Mouse (Mus musculus): ENCODE measurements around the gene Oas1a. TPM values are rescaled to one million over a fixed set of nuclear protein-coding genes. Genes with fewer than 3 reads are reported as not detected.
"Not testable (repeated sequence)": the region's sequence is repeated elsewhere in the genome, so short reads cannot be mapped to it uniquely, and the experiment has no call there.

Gene Oas1a
- total and polyA plus RNA-seq, 2 experiments from 2014 or later, result 1.2 to 2.0 TPM

- no peaks in the 10 kb centered on the region for H3K36me3 ChIP-seq (ENCODE audit: insufficient read depth)
- TF ChIP-seq CTCF (IDR thresholded peaks at IDR 0.05; ENCODE audit: low read depth), result no peak
- ATAC-seq (no peak), DNase-seq (no peak)
- H3K4me3 ChIP-seq (ENCODE audit: low read depth, low read length), result no peak overlapping the region
- H3K9me3 ChIP-seq (ENCODE audit: low read length), result no peaks in the 10 kb centered on the region
- H3K27me3 ChIP-seq (ENCODE audit: insufficient read depth, low read length), result no peaks in the 10 kb centered on the region
- H3K4me1 ChIP-seq (ENCODE audit: insufficient read depth), result no peaks in the 10 kb centered on the region
- WGBS, result 56% methylated on average over 7 of the region's 7 CpGs
- no peak overlapping the region for H3K27ac ChIP-seq (ENCODE audit: low read depth, low read length)
- H3K9ac ChIP-seq, result no peak overlapping the region
- H3K4me2 ChIP-seq (ENCODE audit: low read depth), result no peak overlapping the region
Measured at GRCm38 (mm10) chr5:120908196-120908920, 1.0 kb upstream of the Oas1a start.

GRCm38 (mm10) chr5:120902056-120902455 is 5.3 kb downstream of the Oas1a start:
- Histone ChIP-seq H3K9ac (no peak overlapping the region), H3K27ac (ENCODE audit: low read depth, low read length) (no peak overlapping the region), H3K4me2 (ENCODE audit: low read depth) (no peak overlapping the region), H3K4me3 (ENCODE audit: low read depth, low read length) (no peak overlapping the region), H3K9me3 (ENCODE audit: low read length) (0 out of 2 replicates have a peak, but pooled peaks cover 3% of the 10 kb centered on the region), H3K27me3 (ENCODE audit: insufficient read depth, low read length) (no peaks in the 10 kb centered on the region), H3K36me3 (ENCODE audit: insufficient read depth) (no peaks in the 10 kb centered on the region), H3K4me1 (ENCODE audit: insufficient read depth) (no peaks in the 10 kb centered on the region)
- ATAC-seq, result no peak
- DNase-seq, result no peak
- 95% methylated on average over 5 of the region's 5 CpGs for WGBS
- no peak for TF ChIP-seq CTCF (IDR thresholded peaks at IDR 0.05; ENCODE audit: low read depth)

- no peaks in the 10 kb centered on the region for H3K27me3 ChIP-seq (ENCODE audit: insufficient read depth, low read length)
Measured at GRCm38 (mm10) chr5:120900666-120901065, 6.7 kb downstream of the Oas1a start.

DNA sequence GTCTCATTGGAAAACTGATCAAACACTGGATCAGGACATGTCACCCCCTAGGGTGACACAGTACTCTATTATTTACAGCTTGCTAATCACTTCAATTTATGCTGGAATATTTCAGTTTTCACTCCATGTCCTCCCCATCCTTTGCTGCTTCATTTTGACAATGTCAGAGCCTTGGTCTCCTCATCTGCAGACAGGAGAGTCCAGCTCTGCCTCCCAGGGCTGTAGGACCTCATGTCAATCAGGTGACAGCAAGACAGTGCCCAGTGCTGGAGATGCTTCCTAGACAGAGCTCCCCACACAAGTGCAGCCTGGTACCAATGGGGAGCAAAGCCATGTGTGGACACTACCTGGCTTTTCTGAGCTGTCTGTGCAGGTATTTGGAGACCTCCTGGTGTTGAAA is 8.6 kb downstream of the Oas1a start:
- Histone ChIP-seq H3K4me3 (ENCODE audit: low read depth, low read length) (no peak overlapping the region), H3K27ac (ENCODE audit: low read depth, low read length) (no peak overlapping the region), H3K36me3 (ENCODE audit: insufficient read depth) (no peaks in the 10 kb centered on the region), H3K4me2 (ENCODE audit: low read depth) (no peak overlapping the region), H3K9ac (no peak overlapping the region), H3K27me3 (ENCODE audit: insufficient read depth, low read length) (no peaks in the 10 kb centered on the region), H3K4me1 (ENCODE audit: insufficient read depth) (no peaks in the 10 kb centered on the region), H3K9me3 (ENCODE audit: low read length) (0 out of 2 replicates have a peak, but pooled peaks cover 3% of the 10 kb centered on the region)
- ATAC-seq, result no peak
- no peak for DNase-seq
- no peak for TF ChIP-seq CTCF (IDR thresholded peaks at IDR 0.05; ENCODE audit: low read depth)

More at GRCm38 (mm10) chr5:120900666-120901065, 6.7 kb downstream of the Oas1a start:
- Histone ChIP-seq H3K9ac (no peak overlapping the region), H3K4me3 (ENCODE audit: low read depth, low read length) (no peak overlapping the region), H3K27ac (ENCODE audit: low read depth, low read length) (no peak overlapping the region), H3K36me3 (ENCODE audit: insufficient read depth) (no peaks in the 10 kb centered on the region), H3K9me3 (ENCODE audit: low read length) (0 out of 2 replicates have a peak, but pooled peaks cover 3% of the 10 kb centered on the region), H3K4me1 (ENCODE audit: insufficient read depth) (no peaks in the 10 kb centered on the region), H3K4me2 (ENCODE audit: low read depth) (no peak overlapping the region)
- no peak for TF ChIP-seq CTCF (IDR thresholded peaks at IDR 0.05; ENCODE audit: low read depth)
- no peak for ATAC-seq
- 67% methylated on average over 1 of the region's 1 CpGs for WGBS
- DNase-seq, result no peak

DNA sequence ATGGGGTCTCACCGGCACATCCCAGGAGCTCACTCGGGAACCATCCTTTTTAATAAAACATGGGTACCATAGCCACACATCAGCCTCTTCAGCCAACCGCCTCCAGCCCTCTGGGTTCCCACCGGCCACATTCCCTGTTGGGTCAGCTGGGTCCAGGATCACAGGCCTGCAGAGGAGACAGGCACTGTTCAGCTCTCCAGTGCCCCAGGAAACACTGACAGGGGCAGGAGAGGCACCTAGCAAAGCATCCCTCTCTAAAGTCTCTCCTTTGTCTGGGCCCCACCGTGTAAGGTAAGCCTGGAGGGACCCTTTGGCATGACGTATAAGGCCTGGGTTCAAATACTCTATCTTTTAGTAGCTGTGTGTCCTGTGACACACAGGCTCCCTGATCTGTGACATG is 9.0 kb downstream of the Oas1a start:
- no peak for ATAC-seq
- 84% methylated on average over 6 of the region's 6 CpGs for WGBS
- Histone ChIP-seq H3K27ac (ENCODE audit: low read depth, low read length) (no peak overlapping the region), H3K4me2 (ENCODE audit: low read depth) (no peak overlapping the region), H3K4me1 (ENCODE audit: insufficient read depth) (no peaks in the 10 kb centered on the region), H3K9ac (no peak overlapping the region), H3K4me3 (ENCODE audit: low read depth, low read length) (no peak overlapping the region), H3K9me3 (ENCODE audit: low read length) (0 out of 2 replicates have a peak, but pooled peaks cover 3% of the 10 kb centered on the region), H3K36me3 (ENCODE audit: insufficient read depth) (no peaks in the 10 kb centered on the region), H3K27me3 (ENCODE audit: insufficient read depth, low read length) (no peaks in the 10 kb centered on the region)
- no peak for DNase-seq
- no peak for TF ChIP-seq CTCF (IDR thresholded peaks at IDR 0.05; ENCODE audit: low read depth)

- no peaks in the 10 kb centered on the region for H3K36me3 ChIP-seq (ENCODE audit: insufficient read depth)
- ATAC-seq (no peak), DNase-seq (no peak)
- TF ChIP-seq CTCF (IDR thresholded peaks at IDR 0.05; ENCODE audit: low read depth), result no peak
- H3K27ac ChIP-seq (ENCODE audit: low read depth, low read length), result no peak overlapping the region
- 87% methylated on average over 11 of the region's 11 CpGs for WGBS
- H3K27me3 ChIP-seq (ENCODE audit: insufficient read depth, low read length), result no peaks in the 10 kb centered on the region
- 0 out of 2 replicates have a peak, but pooled peaks cover 3% of the 10 kb centered on the region for H3K9me3 ChIP-seq (ENCODE audit: low read length)
- no peak overlapping the region for H3K4me3 ChIP-seq (ENCODE audit: low read depth, low read length)
- no peak overlapping the region for H3K4me2 ChIP-seq (ENCODE audit: low read depth)
- H3K9ac ChIP-seq, result no peak overlapping the region
- H3K4me1 ChIP-seq (ENCODE audit: insufficient read depth), result no peaks in the 10 kb centered on the region
Measured at GRCm38 (mm10) chr5:120895231-120895900, 12.0 kb downstream of the Oas1a start.

- H3K27me3 ChIP-seq (ENCODE audit: insufficient read depth, low read length); H3K9ac ChIP-seq; H3K36me3 ChIP-seq (ENCODE audit: insufficient read depth); H3K4me2 ChIP-seq (ENCODE audit: low read depth); ATAC-seq; H3K4me3 ChIP-seq (ENCODE audit: low read depth, low read length); H3K9me3 ChIP-seq (ENCODE audit: low read length); H3K27ac ChIP-seq (ENCODE audit: low read depth, low read length); DNase-seq; H3K4me1 ChIP-seq (ENCODE audit: insufficient read depth): not testable (repeated sequence)
- 87% methylated on average over 2 of the region's 2 CpGs for WGBS
Measured at GRCm38 (mm10) chr5:120894692-120895091, 12.6 kb downstream of the Oas1a start.

- not testable (repeated sequence) for H3K4me3 ChIP-seq (ENCODE audit: low read depth, low read length); ATAC-seq; H3K36me3 ChIP-seq (ENCODE audit: insufficient read depth); DNase-seq; H3K9me3 ChIP-seq (ENCODE audit: low read length); H3K4me1 ChIP-seq (ENCODE audit: insufficient read depth); H3K9ac ChIP-seq; H3K27me3 ChIP-seq (ENCODE audit: insufficient read depth, low read length); H3K4me2 ChIP-seq (ENCODE audit: low read depth); H3K27ac ChIP-seq (ENCODE audit: low read depth, low read length)
- 95% methylated on average over 4 of the region's 4 CpGs for WGBS
Measured at GRCm38 (mm10) chr5:120893866-120894265, 13.5 kb downstream of the Oas1a start.

Data from forebrain, postnatal 0 days (tissue).